Mouse (Mus musculus) cerebellum, adult 11-12 months (tissue): ENCODE data around the gene Hemgn.

ENCODE experiments used
- DNase-seq: peaks from one replicate; pipeline ENCODE4 v3.0.0; 2022

Hemgn gene

GRCm38 (mm10) chr4:46411489-46411888, 1.8 kb downstream of the Hemgn start:
- no peak for DNase-seq

- no peak for DNase-seq
Observed at GRCm38 (mm10) chr4:46410677-46411076, 2.6 kb downstream of the Hemgn start.

- DNase-seq: no peak
Observed at GRCm38 (mm10) chr4:46406966-46407703, 6.2 kb downstream of the Hemgn start.

GRCm38 (mm10) chr4:46404042-46404795, 9.1 kb downstream of the Hemgn start:
- no peak for DNase-seq

- DNase-seq: no peak
Observed at GRCm38 (mm10) chr4:46398839-46399238, 14.5 kb downstream of the Hemgn start.

GRCm38 (mm10) chr4:46395736-46396135, 17.6 kb downstream of the Hemgn start:
- DNase-seq: no peak

GRCm38 (mm10) chr4:46394388-46394787, 18.9 kb downstream of the Hemgn start:
- no peak for DNase-seq

GRCm38 (mm10) chr4:46390390-46390970, 22.8 kb downstream of the Hemgn start:
- peak; percentile 70 for DNase-seq

- DNase-seq: no peak
Observed at GRCm38 (mm10) chr4:46389612-46390341, 23.5 kb downstream of the Hemgn start.

GRCm38 (mm10) chr4:46389013-46389611, 24.2 kb downstream of the Hemgn start, which contains the start of gene Trmo:
Gene Trmo, minus strand, starts transcription at chr4:46389437.
- peak; percentile 92 for DNase-seq

GRCm38 (mm10) chr4:46388556-46388955, 24.8 kb downstream of the Hemgn start:
- DNase-seq: no peak

GRCm38 (mm10) chr4:46374869-46375368, 38.4 kb downstream of the Hemgn start:
- peak; percentile 84 for DNase-seq

- DNase-seq: no peak
Observed at GRCm38 (mm10) chr4:46374455-46374854, 38.9 kb downstream of the Hemgn start.

GRCm38 (mm10) chr4:46371030-46371429, 42.3 kb downstream of the Hemgn start:
- DNase-seq: peak; percentile 29

- no peak for DNase-seq
Observed at GRCm38 (mm10) chr4:46370406-46370805, 42.9 kb downstream of the Hemgn start.

- DNase-seq: no peak
Observed at GRCm38 (mm10) chr4:46369070-46369469, 44.2 kb downstream of the Hemgn start.

GRCm38 (mm10) chr4:46367487-46367959, 45.8 kb downstream of the Hemgn start:
- no peak for DNase-seq

- no peak for DNase-seq
Observed at GRCm38 (mm10) chr4:46364360-46364759, 48.9 kb downstream of the Hemgn start.

GRCm38 (mm10) chr4:46361258-46361657, 52.0 kb downstream of the Hemgn start:
- no peak for DNase-seq

- DNase-seq: no peak
Observed at GRCm38 (mm10) chr4:46359539-46360253, 53.6 kb downstream of the Hemgn start.

- no peak for DNase-seq
Observed at GRCm38 (mm10) chr4:46356351-46357133, 56.8 kb downstream of the Hemgn start.
